Mouse (Mus musculus) midbrain, embryonic 16.5 days (tissue): ENCODE measurements at regions not wholly inside any gene's neighbourhood (a gene's known extent, or its start where the extent isn't known, plus 50 kb on each side); places are given as distances from the start of the nearest gene placed in this dataset.
"Not testable (repeated sequence)": the region's sequence is repeated elsewhere in the genome, so short reads cannot be mapped to it uniquely, and the experiment has no call there.

Experiments used
- ATAC-seq: fragments of 200-750 bp; cut with Nextera tagmentation; 2 replicates; pipeline ENCODE4 v1.8.0; 2017; ENCODE audit warnings: moderate TSS enrichment
- H3K27ac ChIP-seq: fragments of 300-500 bp; sonication (generic); 2 replicates; pipeline ENCODE4 v1.5.1; 2014; ENCODE audit warnings: mild to moderate bottlenecking, low read length, mixed read lengths
- H3K27me3 ChIP-seq: fragments of 300-500 bp; sonication (generic); 2 replicates; pipeline ENCODE4 v1.6.1; 2014; ENCODE audit warnings: low read depth, low read length, mixed read lengths; ENCODE audit not compliant: control insufficient read depth, insufficient read depth
- H3K36me3 ChIP-seq: fragments of 300-500 bp; sonication (generic); 2 replicates; pipeline ENCODE4 v1.6.1; 2014; ENCODE audit warnings: mild to moderate bottlenecking, low read length, moderate library complexity, mixed read lengths; ENCODE audit not compliant: control insufficient read depth, insufficient read depth
- H3K4me1 ChIP-seq: fragments of 300-500 bp; sonication (generic); 2 replicates; pipeline ENCODE4 v1.6.1; 2014; ENCODE audit warnings: mild to moderate bottlenecking, low read length, mixed read lengths; ENCODE audit not compliant: control insufficient read depth, insufficient read depth
- H3K4me2 ChIP-seq: fragments of 300-500 bp; sonication (generic); 2 replicates; pipeline ENCODE4 v1.6.1; 2014; ENCODE audit warnings: mild to moderate bottlenecking, low read length, mixed read lengths
- H3K4me3 ChIP-seq: fragments of 300-500 bp; sonication (generic); 2 replicates; pipeline ENCODE4 v1.5.1; 2014; ENCODE audit warnings: low read depth, mild to moderate bottlenecking, low read length, moderate library complexity, mixed read lengths
- H3K9ac ChIP-seq: fragments of 300-500 bp; sonication (generic); 2 replicates; pipeline ENCODE4 v1.6.1; 2014; ENCODE audit warnings: low read depth, low read length, mixed read lengths
- H3K9me3 ChIP-seq: fragments of 300-500 bp; sonication (generic); replicated peaks from 2 replicates; pipeline ENCODE4 v1.6.1; 2014; ENCODE audit warnings: mild to moderate bottlenecking, low read length, mixed read lengths; ENCODE audit not compliant: control insufficient read depth, poor library complexity, severe bottlenecking
- WGBS: fragments of 180-500 bp; shearing (Covaris S2); extraction: QIAGEN DNeasy Blood & Tissue Kit; methylation state at CpG from one replicate; pipeline ENCODE4 v1.1.7; 2014; 5-methylcytosine and 5-hydroxymethylcytosine counted together

DNA sequence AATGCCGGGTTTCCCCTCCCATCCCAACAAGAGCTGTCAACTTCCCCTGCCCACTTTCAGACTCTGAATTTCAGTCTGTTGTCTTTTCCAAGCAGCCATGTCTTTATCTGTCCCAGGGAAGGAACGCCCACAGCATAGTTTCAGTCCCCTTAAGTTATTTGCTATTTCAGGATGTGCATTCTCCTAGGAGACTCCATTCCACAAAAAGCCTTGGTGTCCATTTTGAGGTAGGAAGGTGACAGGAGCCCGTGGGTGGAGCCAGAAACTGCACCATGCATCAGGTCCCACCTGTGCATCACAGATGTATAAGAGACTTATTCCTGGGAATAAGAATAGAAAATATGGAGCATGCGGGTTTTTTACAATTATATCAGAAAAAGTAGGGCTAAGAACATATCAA, 138.9 kb upstream of the Cpne8 start:
- Histone ChIP-seq H3K9me3 (no peaks in the 10 kb centered on the region), H3K9ac (no peak overlapping the region), H3K4me2 (no peak overlapping the region), H3K4me1 (no peaks in the 10 kb centered on the region; the same call in 1 of the 2 replicates), H3K4me3 (no peak overlapping the region), H3K27me3 (no peaks in the 10 kb centered on the region), H3K27ac (no peak overlapping the region), H3K36me3 (no peaks in the 10 kb centered on the region)
- WGBS, result 82% methylated on average over 4 of the region's 4 CpGs
- ATAC-seq, result no peak

DNA sequence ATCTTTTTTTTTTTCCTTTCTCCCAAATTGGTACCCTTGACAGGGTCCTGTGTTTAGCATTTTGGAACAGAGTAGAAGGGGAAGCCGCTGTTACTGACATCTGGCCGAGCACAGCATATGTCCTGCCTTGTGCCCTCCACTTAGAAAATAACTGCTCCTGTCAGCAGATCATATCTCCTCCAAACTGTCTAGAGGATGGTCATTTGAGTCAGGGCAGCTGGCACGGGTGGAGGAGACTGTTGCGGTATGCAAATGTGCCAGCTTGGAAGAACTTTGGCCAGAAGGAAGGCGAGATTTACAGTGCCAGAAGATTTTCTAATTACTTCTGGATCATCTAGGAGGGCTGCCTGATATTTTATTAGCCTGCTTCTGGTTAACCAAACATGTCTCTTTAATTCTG, 134.7 kb upstream of the Cpne8 start:
- no peaks in the 10 kb centered on the region for H3K4me1 ChIP-seq
- 83% methylated on average over 5 of the region's 5 CpGs for WGBS

GRCm38 (mm10) chr15:90810341-90810740, 131.1 kb upstream of the Cpne8 start:
- no peaks in the 10 kb centered on the region for H3K36me3 ChIP-seq
- H3K4me2 ChIP-seq, result no peak overlapping the region
- H3K9me3 ChIP-seq, result no peaks in the 10 kb centered on the region
- no peak overlapping the region for H3K9ac ChIP-seq
- no peak overlapping the region for H3K4me3 ChIP-seq
- no peaks in the 10 kb centered on the region for H3K4me1 ChIP-seq
- WGBS, result 70% methylated on average over 3 of the region's 3 CpGs
- no peaks in the 10 kb centered on the region for H3K27me3 ChIP-seq
- ATAC-seq, result no peak
- H3K27ac ChIP-seq, result no peak overlapping the region

More for the DNA sequence above, 134.7 kb upstream of the Cpne8 start:
- Histone ChIP-seq H3K9ac (no peak overlapping the region), H3K4me2 (no peak overlapping the region), H3K9me3 (no peaks in the 10 kb centered on the region), H3K27me3 (no peaks in the 10 kb centered on the region), H3K4me3 (no peak overlapping the region), H3K36me3 (no peaks in the 10 kb centered on the region), H3K27ac (no peak overlapping the region)
- no peak for ATAC-seq

- ATAC-seq, result no peak
- Histone ChIP-seq H3K36me3 (no peaks in the 10 kb centered on the region), H3K27me3 (no peaks in the 10 kb centered on the region), H3K4me2 (no peak overlapping the region), H3K4me1 (no peaks in the 10 kb centered on the region), H3K27ac (no peak overlapping the region), H3K4me3 (no peak overlapping the region), H3K9me3 (no peaks in the 10 kb centered on the region), H3K9ac (no peak overlapping the region)
- WGBS, result 74% methylated on average over 6 of the region's 6 CpGs
These were observed 129.0 kb upstream of the Cpne8 start for GRCm38 (mm10) chr15:90808236-90808635.

GRCm38 (mm10) chr15:90798056-90798455, 118.8 kb upstream of the Cpne8 start:
- WGBS, result 66% methylated on average over 8 of the region's 8 CpGs
- no peaks in the 10 kb centered on the region for H3K4me1 ChIP-seq

DNA sequence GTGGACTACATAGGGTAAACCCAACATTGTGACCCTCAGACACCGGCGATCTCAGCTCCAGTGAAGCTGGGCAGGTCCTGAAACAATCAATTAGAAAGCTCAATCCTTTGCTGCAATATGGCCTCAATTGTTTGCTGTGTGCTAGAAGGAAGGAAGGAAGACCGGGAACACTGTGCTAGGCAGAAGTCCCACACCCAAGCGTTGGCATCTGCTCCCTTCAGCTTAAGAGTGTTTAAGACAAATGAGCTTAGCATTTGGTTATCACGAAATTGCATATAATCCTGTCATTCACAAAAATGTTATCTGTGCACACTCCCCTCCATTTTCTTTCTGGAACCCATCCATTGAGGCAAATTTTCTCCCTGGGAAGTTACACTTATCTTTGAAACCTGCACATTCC, 110.7 kb upstream of the Cpne8 start:
- Histone ChIP-seq H3K27me3 (no peaks in the 10 kb centered on the region), H3K4me1 (no peaks in the 10 kb centered on the region), H3K4me2 (no peak overlapping the region), H3K36me3 (no peaks in the 10 kb centered on the region), H3K9ac (no peak overlapping the region), H3K9me3 (no peaks in the 10 kb centered on the region), H3K4me3 (no peak overlapping the region), H3K27ac (no peak overlapping the region)
- WGBS, result 79% methylated on average over 5 of the region's 5 CpGs
- no peak for ATAC-seq

More at GRCm38 (mm10) chr15:90798056-90798455, 118.8 kb upstream of the Cpne8 start:
- Histone ChIP-seq H3K4me2 (no peak overlapping the region), H3K27me3 (no peaks in the 10 kb centered on the region), H3K27ac (no peak overlapping the region), H3K4me3 (no peak overlapping the region), H3K9ac (no peak overlapping the region), H3K36me3 (no peaks in the 10 kb centered on the region), H3K9me3 (no peaks in the 10 kb centered on the region)
- ATAC-seq, result no peak

DNA sequence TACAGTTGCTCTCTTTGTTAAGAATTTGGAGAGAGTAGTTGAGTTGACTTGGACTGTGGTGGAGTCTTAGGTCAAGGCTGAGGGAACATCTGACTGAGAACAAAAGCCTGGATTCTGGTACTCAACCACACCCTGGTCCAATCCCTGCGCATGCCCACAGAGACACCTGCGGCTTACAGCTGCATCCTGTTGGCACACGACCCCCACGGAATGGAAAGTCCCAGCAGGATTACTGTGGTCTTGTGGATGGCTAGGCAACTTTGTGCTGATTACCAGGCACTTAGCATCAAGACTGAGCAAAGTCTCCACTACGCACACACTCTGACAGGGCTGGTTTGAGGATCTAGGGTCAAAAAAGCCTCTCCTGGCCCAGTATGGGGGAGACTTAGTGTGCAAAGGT, 105.5 kb upstream of the Cpne8 start:
- H3K4me2 ChIP-seq, result no peak overlapping the region
- 84% methylated on average over 5 of the region's 5 CpGs for WGBS

GRCm38 (mm10) chr15:90767521-90767920, 88.3 kb upstream of the Cpne8 start:
- Histone ChIP-seq H3K4me3 (no peak overlapping the region), H3K27ac (no peak overlapping the region), H3K9ac (no peak overlapping the region), H3K36me3 (no peaks in the 10 kb centered on the region), H3K4me1 (no peaks in the 10 kb centered on the region), H3K4me2 (no peak overlapping the region), H3K9me3 (no peaks in the 10 kb centered on the region), H3K27me3 (no peaks in the 10 kb centered on the region)
- 63% methylated on average over 5 of the region's 5 CpGs for WGBS
- no peak for ATAC-seq

More for the DNA sequence above, 105.5 kb upstream of the Cpne8 start:
- no peaks in the 10 kb centered on the region for H3K27me3 ChIP-seq
- no peaks in the 10 kb centered on the region for H3K36me3 ChIP-seq
- H3K9ac ChIP-seq, result no peak overlapping the region
- ATAC-seq, result no peak
- H3K9me3 ChIP-seq, result no peaks in the 10 kb centered on the region
- H3K27ac ChIP-seq, result no peak overlapping the region
- H3K4me1 ChIP-seq, result no peaks in the 10 kb centered on the region
- H3K4me3 ChIP-seq, result no peak overlapping the region

DNA sequence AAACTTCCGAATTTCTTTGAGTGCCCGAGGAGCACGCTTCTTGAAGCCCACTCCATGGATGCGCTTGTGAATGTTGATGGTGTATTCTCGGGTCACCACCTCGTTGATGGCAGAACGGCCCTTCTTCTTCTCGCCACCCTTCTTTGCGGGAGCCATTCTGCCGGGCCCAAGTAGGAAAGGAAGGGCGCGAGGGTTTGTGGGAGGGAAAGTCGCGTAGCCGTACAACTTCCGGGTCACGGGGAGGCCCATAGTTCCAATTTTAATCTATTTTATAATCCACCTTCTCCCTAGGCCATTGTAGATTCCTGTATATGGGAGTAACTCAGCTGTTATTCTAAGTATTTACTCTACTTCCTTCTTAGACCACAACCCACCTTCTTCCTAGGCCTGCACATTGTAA, 85.3 kb upstream of the Cpne8 start:
- not testable (repeated sequence) for H3K27me3 ChIP-seq, H3K4me1 ChIP-seq, H3K27ac ChIP-seq, ATAC-seq, H3K4me3 ChIP-seq, H3K9me3 ChIP-seq, H3K4me2 ChIP-seq, H3K36me3 ChIP-seq, H3K9ac ChIP-seq
- WGBS, result 99% methylated on average over 7 of the region's 17 CpGs

DNA sequence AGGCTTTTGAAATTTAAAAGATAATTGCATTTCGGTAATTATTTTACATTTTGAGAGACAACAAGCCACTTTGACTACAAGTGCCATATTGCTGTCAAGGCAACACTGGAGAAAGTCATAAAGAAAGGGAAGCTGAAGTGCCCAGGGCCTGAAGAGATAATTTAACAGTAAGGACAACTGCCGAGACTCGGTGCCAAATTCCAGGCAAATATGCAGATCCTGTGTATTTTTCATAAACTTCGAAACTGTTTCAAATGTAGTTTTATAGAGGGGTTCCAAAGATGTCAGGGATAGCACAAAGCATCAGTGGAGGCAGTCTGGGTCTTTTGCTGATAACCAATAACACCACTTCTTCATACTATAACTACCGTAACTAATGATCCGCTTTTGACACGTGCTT, 54.7 kb upstream of the Cpne8 start:
- Histone ChIP-seq H3K4me3 (no peak overlapping the region), H3K4me1 (no peaks in the 10 kb centered on the region), H3K27ac (no peak overlapping the region), H3K36me3 (no peaks in the 10 kb centered on the region), H3K9me3 (no peaks in the 10 kb centered on the region), H3K9ac (no peak overlapping the region), H3K27me3 (no peaks in the 10 kb centered on the region), H3K4me2 (no peak overlapping the region)
- no peak for ATAC-seq
- WGBS, result 86% methylated on average over 7 of the region's 7 CpGs
